Mouse (Mus musculus): ENCODE measurements around the gene Tmem268.

Tmem268 gene

GRCm38 (mm10) chr4:63558407-63559081 lies at the start of gene Tmem268:
TSS of gene Tmem268 (plus strand) at chr4:63558781.
- no peaks in the 10 kb centered on the region for H3K9me3 ChIP-seq (ENCODE audit: low read length)
- peaks cover 27% of the 10 kb centered on the region for H3K36me3 ChIP-seq (ENCODE audit: insufficient read depth, low read length)
- 0 out of 2 replicates have a peak, but pooled peaks cover 4% of the 10 kb centered on the region for H3K27me3 ChIP-seq (ENCODE audit: insufficient read depth, low read length)
- H3K4me1 ChIP-seq (replicated peaks; ENCODE audit: low read depth, low read length) = peaks cover 62% of the 10 kb centered on the region
- TF ChIP-seq NANOG (IDR thresholded peaks at IDR 0.05; ENCODE audit: borderline replicate concordance, low read length) = no peak
- H3K4me3 ChIP-seq (replicated peaks; ENCODE audit: low read length) = peak within 1 kb of the TSS; percentile 86

DNA sequence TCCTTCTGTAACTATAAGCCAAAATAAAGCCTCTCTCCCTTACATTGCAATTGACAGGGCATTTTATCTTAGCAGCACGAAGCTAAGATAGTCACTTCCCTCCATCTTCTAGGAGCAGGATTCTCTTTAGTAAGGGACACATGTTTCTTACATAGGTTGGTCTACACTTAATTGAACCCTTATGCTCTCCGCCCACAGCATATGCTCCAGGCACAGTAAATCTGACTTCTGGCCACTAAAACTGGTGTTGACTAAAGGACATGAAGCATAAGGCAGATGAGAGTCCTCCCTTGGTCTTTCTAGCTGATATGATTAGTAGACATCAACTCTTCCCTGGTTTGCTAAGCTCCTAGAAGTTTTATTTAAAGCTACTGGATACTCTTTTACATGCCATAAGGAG lies 45.7 kb upstream of the Tmem268 start:
- peaks cover 9% of the 10 kb centered on the region for H3K9me3 ChIP-seq (ENCODE audit: low read length)
- no peaks in the 10 kb centered on the region for H3K4me1 ChIP-seq (replicated peaks; ENCODE audit: low read depth, low read length)
- H3K27me3 ChIP-seq (ENCODE audit: insufficient read depth, low read length) = peaks cover 10% of the 10 kb centered on the region; the same call in 1 of the 2 replicates
- H3K4me3 ChIP-seq (replicated peaks; ENCODE audit: low read length) = no peak overlapping the region
- no peaks in the 10 kb centered on the region for H3K36me3 ChIP-seq (ENCODE audit: insufficient read depth, low read length)
- TF ChIP-seq CTCF (conservative IDR thresholded peaks at IDR 0.05; ENCODE audit: low read length) (no peak), POU5F1 (IDR thresholded peaks at IDR 0.05; ENCODE audit: borderline replicate concordance, low read length) (no peak), NANOG (IDR thresholded peaks at IDR 0.05; ENCODE audit: borderline replicate concordance, low read length) (no peak)

DNA sequence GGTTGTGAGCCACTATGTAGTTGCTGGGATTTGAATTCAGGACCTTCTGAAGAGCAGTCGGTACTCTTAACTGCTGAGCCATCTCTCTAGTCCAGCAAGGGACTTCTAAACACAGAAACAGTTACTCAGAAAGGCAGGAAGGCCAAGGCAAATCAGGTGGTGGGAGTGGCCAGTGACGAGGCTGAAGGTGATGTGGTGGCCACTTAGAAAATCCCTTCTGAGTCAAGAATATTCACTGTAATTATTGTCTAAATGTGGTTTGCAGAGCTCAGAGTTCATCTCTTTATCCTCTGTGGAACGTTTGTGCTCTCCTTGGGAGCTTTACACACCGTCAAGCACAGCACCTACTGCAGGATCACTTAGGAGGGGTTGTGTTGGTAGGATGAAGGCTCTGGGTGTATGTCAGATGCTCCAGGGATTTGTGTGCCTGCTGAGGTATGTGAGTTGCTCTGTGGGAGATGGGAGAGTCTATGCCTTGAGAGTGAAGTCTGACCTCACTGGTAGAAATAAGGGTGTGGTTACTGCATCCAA lies 44.1 kb upstream of the Tmem268 start:
- TF ChIP-seq POU5F1 (IDR thresholded peaks at IDR 0.05; ENCODE audit: borderline replicate concordance, low read length) (no peak), NANOG (IDR thresholded peaks at IDR 0.05; ENCODE audit: borderline replicate concordance, low read length) (no peak), CTCF (conservative IDR thresholded peaks at IDR 0.05; ENCODE audit: low read length) (no peak)
- Histone ChIP-seq H3K4me1 (replicated peaks; ENCODE audit: low read depth, low read length) (no peaks in the 10 kb centered on the region), H3K36me3 (ENCODE audit: insufficient read depth, low read length) (no peaks in the 10 kb centered on the region), H3K4me3 (replicated peaks; ENCODE audit: low read length) (no peak overlapping the region), H3K27me3 (ENCODE audit: insufficient read depth, low read length) (peaks cover 10% of the 10 kb centered on the region; the same call in 1 of the 2 replicates), H3K9me3 (ENCODE audit: low read length) (peaks cover 9% of the 10 kb centered on the region)

GRCm38 (mm10) chr4:63515021-63515420 lies 43.6 kb upstream of the Tmem268 start:
- Histone ChIP-seq H3K36me3 (ENCODE audit: insufficient read depth, low read length) (no peaks in the 10 kb centered on the region), H3K4me1 (replicated peaks; ENCODE audit: low read depth, low read length) (no peaks in the 10 kb centered on the region), H3K9me3 (ENCODE audit: low read length) (peaks cover 9% of the 10 kb centered on the region), H3K4me3 (replicated peaks; ENCODE audit: low read length) (no peak overlapping the region), H3K27me3 (ENCODE audit: insufficient read depth, low read length) (peaks cover 10% of the 10 kb centered on the region; the same call in 1 of the 2 replicates)
- no peak for TF ChIP-seq NANOG (IDR thresholded peaks at IDR 0.05; ENCODE audit: borderline replicate concordance, low read length)
- no peak for TF ChIP-seq POU5F1 (IDR thresholded peaks at IDR 0.05; ENCODE audit: borderline replicate concordance, low read length)
- no peak for TF ChIP-seq CTCF (conservative IDR thresholded peaks at IDR 0.05; ENCODE audit: low read length)

DNA sequence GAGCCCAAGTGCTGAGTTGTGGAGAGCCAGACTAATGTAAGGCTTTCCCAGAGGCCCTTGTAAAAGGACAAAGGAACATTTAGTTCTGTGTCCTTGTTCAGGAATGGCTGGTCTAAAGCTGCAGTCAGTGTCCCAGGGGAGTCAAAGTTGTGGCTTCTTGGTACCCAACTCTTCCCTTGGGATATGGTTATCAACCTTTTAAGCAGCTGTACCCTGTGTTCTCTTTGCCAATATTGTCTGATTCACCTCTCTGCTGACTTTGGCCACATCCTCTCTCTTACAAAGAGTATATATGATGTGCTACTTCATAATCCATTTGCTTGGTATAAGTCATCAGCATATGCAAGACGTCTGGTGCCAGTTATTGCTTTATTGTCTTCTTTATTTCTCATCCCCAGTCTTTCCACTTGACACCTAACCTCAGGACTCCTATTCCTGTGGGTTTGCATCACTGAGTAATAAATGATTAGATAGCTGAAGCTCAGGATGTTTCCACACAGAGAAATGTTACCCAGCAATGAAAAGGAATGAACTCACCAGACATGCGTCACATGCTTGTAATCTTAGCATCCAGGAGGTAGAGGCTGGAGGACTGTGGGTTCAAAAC lies 36.7 kb upstream of the Tmem268 start:
- no peaks in the 10 kb centered on the region for H3K36me3 ChIP-seq (ENCODE audit: insufficient read depth, low read length)
- TF ChIP-seq POU5F1 (IDR thresholded peaks at IDR 0.05; ENCODE audit: borderline replicate concordance, low read length) (no peak), NANOG (IDR thresholded peaks at IDR 0.05; ENCODE audit: borderline replicate concordance, low read length) (no peak), CTCF (conservative IDR thresholded peaks at IDR 0.05; ENCODE audit: low read length) (no peak)
- H3K4me3 ChIP-seq (replicated peaks; ENCODE audit: low read length) = no peak overlapping the region
- peaks cover 6% of the 10 kb centered on the region for H3K4me1 ChIP-seq (replicated peaks; ENCODE audit: low read depth, low read length)
- H3K27me3 ChIP-seq (ENCODE audit: insufficient read depth, low read length) = peaks cover 2% of the 10 kb centered on the region; the same call in 1 of the 2 replicates
- no peaks in the 10 kb centered on the region for H3K9me3 ChIP-seq (ENCODE audit: low read length)

GRCm38 (mm10) chr4:63525514-63525913 lies 33.1 kb upstream of the Tmem268 start:
- TF ChIP-seq NANOG (IDR thresholded peaks at IDR 0.05; ENCODE audit: borderline replicate concordance, low read length) (no peak), POU5F1 (IDR thresholded peaks at IDR 0.05; ENCODE audit: borderline replicate concordance, low read length) (no peak), CTCF (conservative IDR thresholded peaks at IDR 0.05; ENCODE audit: low read length) (no peak)
- Histone ChIP-seq H3K4me1 (replicated peaks; ENCODE audit: low read depth, low read length) (peaks cover 6% of the 10 kb centered on the region), H3K36me3 (ENCODE audit: insufficient read depth, low read length) (no peaks in the 10 kb centered on the region), H3K4me3 (replicated peaks; ENCODE audit: low read length) (no peak overlapping the region), H3K9me3 (ENCODE audit: low read length) (no peaks in the 10 kb centered on the region), H3K27me3 (ENCODE audit: insufficient read depth, low read length) (0 out of 2 replicates have a peak, but pooled peaks cover 3% of the 10 kb centered on the region)

DNA sequence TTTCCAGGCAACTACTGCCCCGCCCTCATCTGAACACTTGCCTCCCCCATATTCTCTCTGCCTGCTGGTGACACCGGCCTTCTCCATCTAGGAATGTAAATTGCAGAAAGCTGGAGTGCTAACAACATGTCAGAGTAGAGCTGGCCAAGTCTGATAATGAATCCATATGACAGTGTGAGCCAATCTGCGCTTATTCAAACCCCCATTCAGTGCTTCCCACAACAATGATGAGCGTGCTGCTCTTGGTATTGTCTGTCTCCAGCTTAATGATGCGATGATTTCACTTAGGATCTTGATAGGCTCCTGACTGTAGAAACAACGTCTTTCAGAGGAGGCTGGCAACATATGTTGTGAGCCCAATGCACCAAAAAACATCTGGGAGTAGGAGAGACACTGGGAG lies 29.6 kb upstream of the Tmem268 start:
- H3K36me3 ChIP-seq (ENCODE audit: insufficient read depth, low read length) = no peaks in the 10 kb centered on the region
- H3K27me3 ChIP-seq (ENCODE audit: insufficient read depth, low read length) = peaks cover 11% of the 10 kb centered on the region
- TF ChIP-seq CTCF (conservative IDR thresholded peaks at IDR 0.05; ENCODE audit: low read length) (no peak), NANOG (IDR thresholded peaks at IDR 0.05; ENCODE audit: borderline replicate concordance, low read length) (no peak), POU5F1 (IDR thresholded peaks at IDR 0.05; ENCODE audit: borderline replicate concordance, low read length) (no peak)
- no peak overlapping the region for H3K4me3 ChIP-seq (replicated peaks; ENCODE audit: low read length)
- no peaks in the 10 kb centered on the region for H3K9me3 ChIP-seq (ENCODE audit: low read length)
- peaks cover 6% of the 10 kb centered on the region for H3K4me1 ChIP-seq (replicated peaks; ENCODE audit: low read depth, low read length)

GRCm38 (mm10) chr4:63530409-63530808 lies 28.2 kb upstream of the Tmem268 start:
- H3K4me1 ChIP-seq (replicated peaks; ENCODE audit: low read depth, low read length) = peaks cover 2% of the 10 kb centered on the region
- H3K27me3 ChIP-seq (ENCODE audit: insufficient read depth, low read length) = peaks cover 11% of the 10 kb centered on the region
- H3K9me3 ChIP-seq (ENCODE audit: low read length) = no peaks in the 10 kb centered on the region
- no peak overlapping the region for H3K4me3 ChIP-seq (replicated peaks; ENCODE audit: low read length)
- TF ChIP-seq POU5F1 (IDR thresholded peaks at IDR 0.05; ENCODE audit: borderline replicate concordance, low read length) (no peak), NANOG (IDR thresholded peaks at IDR 0.05; ENCODE audit: borderline replicate concordance, low read length) (no peak), CTCF (conservative IDR thresholded peaks at IDR 0.05; ENCODE audit: low read length) (no peak)
- no peaks in the 10 kb centered on the region for H3K36me3 ChIP-seq (ENCODE audit: insufficient read depth, low read length)
